Mouse (Mus musculus) intestine, embryonic 14.5 days (tissue): ENCODE measurements around the gene Fgfr2. TPM values are rescaled to one million over a fixed set of nuclear protein-coding genes. Genes with fewer than 3 reads are reported as not detected.

Experiments
- ATAC-seq: fragments of 200-750 bp; cut with Nextera tagmentation; replicated peaks from 2 replicates; pipeline ENCODE4 v1.8.0; 2017; ENCODE audit warnings: low read depth, moderate number of reproducible peaks, moderate TSS enrichment, moderate library complexity; ENCODE audit not compliant: low FRiP score, low TSS enrichment
- DNase-seq: peaks from one replicate; pipeline ENCODE4 v3.0.0-alpha.2; 2018; ENCODE audit warnings: low spot score
- H3K27ac ChIP-seq: fragments of 300-500 bp; sonication (generic); 2 replicates; pipeline ENCODE4 v1.5.1; 2014; ENCODE audit warnings: low read depth, mild to moderate bottlenecking, control low read depth
- H3K27me3 ChIP-seq: fragments of 300-500 bp; sonication (generic); replicated peaks from 2 replicates; pipeline ENCODE4 v1.6.1; 2014; ENCODE audit warnings: low read length, control low read depth; ENCODE audit not compliant: control insufficient read depth, insufficient read depth
- H3K36me3 ChIP-seq: fragments of 300-500 bp; sonication (generic); 2 replicates; pipeline ENCODE4 v1.6.1; 2014; ENCODE audit warnings: low read length, control low read depth; ENCODE audit not compliant: control insufficient read depth, insufficient read depth
- H3K4me1 ChIP-seq: fragments of 300-500 bp; sonication (generic); replicated peaks from 2 replicates; pipeline ENCODE4 v1.6.1; 2014; ENCODE audit warnings: low read length, control low read depth, mixed read lengths; ENCODE audit not compliant: control insufficient read depth, insufficient read depth
- H3K4me2 ChIP-seq: fragments of 300-500 bp; sonication (generic); 2 replicates; pipeline ENCODE4 v1.6.1; 2014; ENCODE audit warnings: low read length
- H3K4me3 ChIP-seq: fragments of 300-500 bp; sonication (generic); 2 replicates; pipeline ENCODE4 v1.5.1; 2014; ENCODE audit warnings: low read depth, low read length, control low read depth, mixed read lengths
- H3K9ac ChIP-seq: fragments of 300-500 bp; sonication (generic); 2 replicates; pipeline ENCODE4 v1.6.1; 2014; ENCODE audit warnings: mild to moderate bottlenecking, low read length
- H3K9me3 ChIP-seq: fragments of 300-500 bp; sonication (generic); 2 replicates; pipeline ENCODE4 v1.6.1; 2016; ENCODE audit warnings: low read length, control low read depth; ENCODE audit not compliant: control insufficient read depth
- WGBS: fragments of 180-500 bp; shearing (Covaris S2); extraction: QIAGEN DNeasy Blood & Tissue Kit; methylation state at CpG from one replicate; pipeline ENCODE4 v1.1.7; 2014; 5-methylcytosine and 5-hydroxymethylcytosine counted together
- polyA plus RNA-seq: library from polyadenylated mRNA; unstranded; fragments of >200 nt; fragmentation: Nextera tagmentation; extraction: Ambion mirVana; gene quantifications from 2 replicates; pipeline ENCODE4 v1.2.1, GENCODE M21; 2014

Gene Fgfr2
- polyA plus RNA-seq, 1 experiment from 2014 or later = 105 TPM

DNA sequence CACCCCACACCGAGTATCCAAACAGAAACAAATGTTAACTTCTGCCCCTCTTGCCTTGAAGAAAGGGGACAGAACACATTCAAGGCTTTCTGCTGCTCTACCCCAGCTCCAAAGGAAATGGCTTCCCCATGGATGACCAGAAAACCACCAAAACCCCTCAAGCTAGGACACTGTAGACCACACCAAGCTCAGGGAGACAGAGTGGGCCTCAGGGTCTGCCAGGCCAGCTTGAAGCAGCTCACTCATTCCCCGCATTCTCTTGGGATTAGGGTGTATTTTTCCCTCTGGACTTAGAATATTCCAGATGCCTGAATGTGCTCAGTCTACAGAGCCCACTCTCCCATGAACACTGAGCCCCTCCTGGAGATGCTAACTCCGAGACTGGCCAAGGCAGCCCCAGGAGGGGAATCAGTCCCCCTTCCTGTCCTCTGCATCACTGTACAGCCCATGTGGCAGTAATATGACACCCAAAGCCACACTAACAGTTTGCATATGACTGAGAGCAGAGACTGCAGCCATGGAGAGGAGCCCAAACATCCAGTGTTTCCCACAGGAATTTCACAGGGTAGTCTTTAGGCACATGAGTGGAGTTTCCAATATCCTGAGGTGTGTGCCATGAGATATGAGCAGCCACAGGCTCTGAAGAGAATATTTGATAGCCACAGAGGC is 2824.1 kb downstream of the Fgfr2 start:
- H3K27me3 ChIP-seq = no peaks in the 10 kb centered on the region
- H3K36me3 ChIP-seq = no peaks in the 10 kb centered on the region
- no peak overlapping the region for H3K27ac ChIP-seq
- no peak overlapping the region for H3K4me2 ChIP-seq
- no peak for DNase-seq
- H3K4me1 ChIP-seq = peaks cover 5% of the 10 kb centered on the region; the same call in 1 of the 2 replicates
- no peak overlapping the region for H3K4me3 ChIP-seq
- no peaks in the 10 kb centered on the region for H3K9me3 ChIP-seq
- WGBS = 57% methylated on average over 3 of the region's 3 CpGs
- ATAC-seq = no peak
- no peak overlapping the region for H3K9ac ChIP-seq

DNA sequence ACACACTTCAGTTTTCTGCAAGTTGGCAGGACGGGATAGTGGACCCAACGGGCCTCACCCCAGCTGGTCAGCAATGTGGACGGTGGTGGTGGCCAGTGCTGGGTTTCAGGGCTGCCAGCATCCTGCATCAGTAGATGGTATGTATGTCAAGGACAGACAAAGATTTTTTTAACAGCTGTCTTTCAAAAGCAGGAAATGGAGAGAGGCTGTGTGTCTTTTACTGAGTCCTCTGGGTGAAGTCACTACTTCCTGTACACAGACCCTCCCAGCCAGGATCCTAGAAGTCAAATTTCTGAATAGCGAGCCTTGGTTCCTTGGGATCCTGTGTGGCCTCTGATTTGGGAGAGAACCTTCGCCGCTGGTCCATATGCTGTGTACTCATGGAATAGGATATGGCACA is 2832.0 kb downstream of the Fgfr2 start:
- Histone ChIP-seq H3K27me3 (no peaks in the 10 kb centered on the region), H3K36me3 (no peaks in the 10 kb centered on the region), H3K4me1 (peaks cover 17% of the 10 kb centered on the region), H3K27ac (no peak overlapping the region), H3K9ac (no peak overlapping the region), H3K9me3 (no peaks in the 10 kb centered on the region), H3K4me2 (no peak overlapping the region), H3K4me3 (no peak overlapping the region)
- DNase-seq (no peak), ATAC-seq (no peak)
- WGBS = 84% methylated on average over 6 of the region's 6 CpGs

DNA sequence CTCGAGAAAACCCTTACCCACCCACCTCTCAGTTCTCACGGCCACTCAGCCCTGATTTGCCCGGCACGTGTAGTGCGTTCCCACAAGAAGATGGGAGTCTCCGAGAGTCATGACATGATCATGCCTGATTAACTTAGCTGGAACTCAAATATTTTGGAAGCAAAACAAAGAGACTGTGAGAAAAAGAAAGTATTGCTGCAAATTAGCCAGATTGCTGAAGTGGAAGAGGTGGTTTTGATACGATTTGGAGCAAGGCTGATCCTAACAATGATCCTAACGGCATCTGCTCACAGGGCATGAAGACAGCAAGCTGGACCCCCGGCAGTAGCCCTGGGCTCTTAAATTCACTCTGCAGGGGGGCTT is 2833.7 kb downstream of the Fgfr2 start:
- Histone ChIP-seq H3K9me3 (no peaks in the 10 kb centered on the region), H3K36me3 (no peaks in the 10 kb centered on the region), H3K27me3 (no peaks in the 10 kb centered on the region), H3K4me3 (no peak overlapping the region), H3K4me1 (peaks cover 17% of the 10 kb centered on the region), H3K27ac (no peak overlapping the region), H3K4me2 (no peak overlapping the region), H3K9ac (no peak overlapping the region)
- DNase-seq = no peak
- WGBS = 60% methylated on average over 9 of the region's 9 CpGs
- ATAC-seq = no peak

DNA sequence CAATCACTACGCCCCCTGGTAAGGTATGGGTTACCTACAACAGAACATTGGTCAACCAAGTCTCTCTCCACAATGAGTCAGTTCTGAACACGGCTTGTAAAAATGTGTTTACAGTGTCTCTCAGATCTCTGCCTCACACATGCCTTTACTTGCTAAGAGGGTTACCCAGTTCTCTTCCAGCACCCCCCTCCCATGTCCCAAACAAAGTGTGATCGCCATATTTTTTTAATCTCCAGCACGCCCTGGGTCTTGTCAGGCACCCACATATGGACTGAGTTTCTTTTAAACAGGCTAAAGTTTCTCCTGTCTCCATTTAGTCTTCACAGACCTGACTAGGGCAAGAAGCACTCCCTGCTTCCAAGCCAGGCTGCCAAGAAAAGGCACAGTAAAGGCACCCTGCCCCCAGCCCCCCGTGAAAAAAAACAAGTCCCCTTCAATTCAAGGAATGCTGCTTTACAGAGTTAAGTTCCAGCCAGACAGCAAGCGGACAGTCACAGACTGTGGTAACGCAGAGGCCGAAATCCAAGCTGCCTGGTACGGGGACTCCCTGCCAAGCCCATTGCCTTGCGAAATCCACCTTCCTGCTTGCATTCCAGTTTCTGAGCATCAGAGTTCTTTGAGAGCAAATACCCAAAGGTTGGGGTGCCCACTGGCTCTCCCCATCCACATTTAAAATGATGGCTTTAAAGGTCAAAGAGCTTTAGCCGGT is 2834.3 kb downstream of the Fgfr2 start:
- ATAC-seq (no peak), DNase-seq (no peak)
- Histone ChIP-seq H3K4me3 (no peak overlapping the region), H3K27me3 (no peaks in the 10 kb centered on the region), H3K9me3 (no peaks in the 10 kb centered on the region), H3K36me3 (no peaks in the 10 kb centered on the region), H3K27ac (0 out of 2 replicates have a peak overlapping the region, but pooled peaks have one; percentile 18), H3K4me1 (peaks cover 17% of the 10 kb centered on the region), H3K9ac (no peak overlapping the region), H3K4me2 (no peak overlapping the region)
- WGBS = 57% methylated on average over 11 of the region's 11 CpGs

DNA sequence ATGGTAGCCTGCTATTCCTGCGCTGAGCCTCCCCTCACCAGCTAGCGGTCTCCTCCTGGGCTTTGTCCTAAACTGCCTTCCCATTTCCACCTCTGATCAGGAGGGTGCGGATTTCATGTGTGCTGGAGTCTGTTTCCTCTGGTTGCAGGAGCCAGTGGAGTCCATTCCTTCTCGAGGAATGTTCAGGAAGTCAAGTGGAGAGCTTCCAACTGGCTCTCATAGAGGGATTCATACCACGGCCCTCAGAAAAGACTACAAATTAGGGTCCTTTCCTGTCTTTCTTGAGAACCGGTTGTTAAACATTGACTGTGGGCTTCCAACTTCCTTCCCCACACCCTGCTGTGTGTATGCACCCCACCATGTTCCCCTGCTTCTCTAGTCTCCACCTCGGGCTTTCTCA is 2834.9 kb downstream of the Fgfr2 start:
- Histone ChIP-seq H3K9me3 (no peaks in the 10 kb centered on the region), H3K27ac (0 out of 2 replicates have a peak overlapping the region, but pooled peaks have one; percentile 18), H3K36me3 (no peaks in the 10 kb centered on the region), H3K4me2 (no peak overlapping the region), H3K4me3 (no peak overlapping the region), H3K27me3 (no peaks in the 10 kb centered on the region), H3K4me1 (peaks cover 17% of the 10 kb centered on the region), H3K9ac (no peak overlapping the region)
- DNase-seq = no peak
- 60% methylated on average over 7 of the region's 7 CpGs for WGBS
- no peak for ATAC-seq

DNA sequence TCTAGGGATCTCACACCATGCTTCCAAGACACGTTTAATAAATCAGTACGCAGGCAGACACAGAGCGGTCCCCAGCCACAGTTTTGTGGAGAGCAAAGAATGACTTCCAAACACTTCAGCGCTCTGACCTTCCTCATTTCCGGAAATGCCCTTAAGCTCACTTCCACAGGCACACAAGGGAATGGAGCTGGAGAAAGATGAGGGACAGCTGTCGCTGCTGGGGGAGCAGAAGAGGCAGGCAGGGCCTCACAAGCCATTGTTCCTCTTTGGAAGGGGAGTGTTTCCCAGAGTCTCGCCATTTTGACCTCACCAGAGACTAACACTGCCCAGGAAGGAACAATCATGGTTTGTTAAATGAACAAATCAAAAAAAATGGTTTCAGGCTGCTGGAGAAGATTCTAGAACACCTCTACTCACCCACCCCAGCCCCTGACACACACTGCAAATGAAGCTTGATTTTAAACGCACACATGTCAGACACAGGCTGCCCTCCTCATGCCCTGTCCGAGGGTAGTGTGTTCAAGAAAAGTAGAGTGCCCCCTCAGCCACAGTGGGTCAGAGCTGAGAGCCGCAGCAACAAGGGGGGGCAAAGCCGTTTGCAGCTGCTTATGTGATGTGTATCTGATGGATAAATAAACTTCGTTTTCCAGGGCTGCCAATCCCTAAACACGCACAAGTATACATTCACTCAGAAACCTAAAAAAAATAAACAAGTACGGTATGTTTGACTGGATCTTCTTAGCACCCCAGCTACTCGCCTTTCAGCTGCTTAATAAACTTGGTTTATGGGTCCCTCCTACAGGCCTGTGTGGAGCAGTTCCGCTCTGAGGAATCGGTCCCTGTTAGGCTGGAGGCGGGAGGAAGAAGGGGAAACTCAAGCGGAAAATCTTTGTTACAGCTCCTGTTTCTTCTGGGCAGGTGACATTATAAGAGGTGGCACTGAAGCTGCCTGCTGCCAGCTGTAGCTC is 2844.1 kb downstream of the Fgfr2 start:
- Histone ChIP-seq H3K27ac (peak overlapping the region; percentile 67), H3K27me3 (no peaks in the 10 kb centered on the region), H3K4me3 (no peak overlapping the region), H3K9ac (no peak overlapping the region), H3K4me2 (no peak overlapping the region), H3K9me3 (no peaks in the 10 kb centered on the region), H3K4me1 (peaks cover 16% of the 10 kb centered on the region), H3K36me3 (no peaks in the 10 kb centered on the region)
- 35% methylated on average over 19 of the region's 19 CpGs for WGBS
- ATAC-seq (0 out of 2 replicates have a peak, but pooled peaks have one; percentile 41), DNase-seq (no peak)

DNA sequence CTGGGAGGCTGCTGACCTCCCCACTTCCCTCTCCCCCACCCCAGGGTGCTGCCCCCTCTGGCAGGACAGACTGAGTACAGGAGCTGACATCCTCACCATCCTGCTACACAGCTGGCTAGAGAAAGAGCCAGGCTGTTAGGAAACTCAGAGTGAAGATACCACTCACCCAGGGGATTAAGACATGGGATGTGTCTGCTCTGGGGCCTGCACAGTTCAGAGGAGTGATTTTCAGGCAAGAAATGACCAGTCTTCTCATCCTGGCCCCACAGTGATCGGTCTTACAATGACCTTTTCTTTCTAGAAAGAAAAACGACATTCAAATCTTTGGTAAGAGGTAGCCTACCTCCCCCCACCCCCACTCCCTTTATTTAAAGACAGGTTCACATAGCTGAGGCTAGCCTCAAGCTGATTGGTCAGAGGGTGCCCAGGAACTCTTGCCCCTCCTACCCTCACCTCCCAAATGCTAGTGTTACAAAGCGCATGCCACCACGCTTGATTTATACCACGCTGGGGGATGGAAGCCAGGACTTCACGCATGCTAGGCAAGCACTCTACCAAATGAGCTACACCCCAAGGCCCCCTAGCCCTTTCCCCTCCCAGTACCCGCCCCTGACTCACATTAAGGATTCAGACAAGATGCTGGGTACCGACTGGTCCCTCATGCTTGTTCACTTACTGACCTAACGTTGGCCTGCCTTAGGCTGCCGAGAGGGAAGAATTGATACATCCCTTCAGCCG is 2845.0 kb downstream of the Fgfr2 start:
- Histone ChIP-seq H3K36me3 (no peaks in the 10 kb centered on the region), H3K9ac (no peak overlapping the region), H3K4me1 (peaks cover 16% of the 10 kb centered on the region), H3K4me3 (no peak overlapping the region), H3K9me3 (no peaks in the 10 kb centered on the region), H3K27ac (peak overlapping the region; percentile 67; the same call in 1 of the 2 replicates), H3K4me2 (no peak overlapping the region), H3K27me3 (no peaks in the 10 kb centered on the region)
- no peak; the same call in 1 of the 2 replicates for ATAC-seq
- DNase-seq = no peak
- 37% methylated on average over 11 of the region's 11 CpGs for WGBS

DNA sequence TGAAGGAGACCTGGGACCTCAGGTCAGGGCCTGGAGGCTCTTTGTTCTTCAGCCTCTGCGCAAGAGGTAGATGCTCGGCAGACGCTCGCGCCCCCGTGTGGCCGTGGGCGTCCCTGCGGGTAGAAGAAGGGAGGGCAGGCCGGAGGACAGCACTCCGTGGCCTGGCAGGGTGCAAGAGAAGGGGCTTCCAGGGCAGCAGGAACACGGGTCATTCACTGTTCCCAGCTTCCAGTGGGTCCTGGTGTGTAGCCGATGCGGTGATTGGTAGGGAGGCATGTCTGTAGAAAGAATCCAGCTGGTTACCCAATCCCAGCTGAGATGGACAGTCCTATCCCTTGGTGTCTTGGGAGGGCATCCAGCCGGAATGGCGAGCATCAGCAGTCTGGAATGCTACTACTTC is 2849.9 kb downstream of the Fgfr2 start:
- DNase-seq (peak; percentile 91), ATAC-seq (peak; percentile 64)
- WGBS = 13% methylated on average over 16 of the region's 16 CpGs
- H3K4me3 ChIP-seq = no peak overlapping the region
- H3K9ac ChIP-seq = no peak overlapping the region
- H3K9me3 ChIP-seq = no peaks in the 10 kb centered on the region
- H3K36me3 ChIP-seq = no peaks in the 10 kb centered on the region
- no peak overlapping the region for H3K4me2 ChIP-seq
- no peaks in the 10 kb centered on the region for H3K27me3 ChIP-seq
- no peak overlapping the region for H3K27ac ChIP-seq
- H3K4me1 ChIP-seq = peaks cover 13% of the 10 kb centered on the region
